24 mouse cellular contexts compared by ENCODE assay signal in the genomic region with DNA sequence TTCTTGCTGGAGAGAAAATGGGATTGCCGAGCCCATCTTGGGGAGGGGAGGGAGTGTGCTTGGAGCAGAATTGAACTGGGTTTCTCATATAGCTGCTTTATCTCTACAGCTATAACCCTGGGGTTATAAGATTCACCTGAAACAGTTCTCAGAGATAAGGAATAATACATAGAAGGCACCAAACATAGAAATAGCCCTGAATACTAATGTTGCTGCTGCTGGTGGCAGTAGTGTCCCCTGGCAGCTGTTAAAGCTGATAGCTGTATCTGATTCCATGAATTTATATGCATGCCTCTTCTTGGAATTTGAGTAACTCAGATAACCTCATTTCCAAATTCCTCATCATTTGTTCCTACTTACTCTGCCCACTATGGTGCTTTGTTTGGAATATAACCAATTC.
DNase-seq lines count a peak whose midpoint lies in the region; ATAC-seq and TF ChIP-seq lines count a peak whose summit lies in the region.
"Had no signal": no experiment of that assay in that cellular context is flagged by ENCODE, and none has a peak within 500 bp of the region (broad histone marks: within the 10 kb centered on the region; RNA-seq: fewer than 3 reads in every experiment).

No protein-coding gene starts in this region.

- no peak for TF ChIP-seq CTCF in G1E (IDR thresholded peaks at IDR 0.05; ENCODE audit: low read depth, low read length)
- no peak for TF ChIP-seq CTCF in liver, embryonic 14.5 days (IDR thresholded peaks at IDR 0.05; ENCODE audit: low read depth)

- 83% methylated on average over 1 of the region's 1 CpGs for WGBS in liver, embryonic 11.5 days
- WGBS in liver, embryonic 14.5 days (ENCODE audit: insufficient replicate concordance) = 23% methylated on average over 1 of the region's 1 CpGs
- 86% methylated on average over 1 of the region's 1 CpGs for WGBS in forebrain, embryonic 13.5 days

- H3K36me3 ChIP-seq in liver, embryonic 11.5 days (ENCODE audit: control insufficient read depth, insufficient read depth, low read length) = no peaks in the 10 kb centered on the region
- no peaks in the 10 kb centered on the region for H3K36me3 ChIP-seq in G1E (replicated peaks)
- H3K36me3 ChIP-seq in liver, embryonic 14.5 days (replicated peaks; ENCODE audit: control insufficient read depth, insufficient read depth, low read depth) = no peaks in the 10 kb centered on the region
- no peaks in the 10 kb centered on the region for H3K36me3 ChIP-seq in forebrain, embryonic 13.5 days (ENCODE audit: poor library complexity, severe bottlenecking)
- H3K36me3 ChIP-seq: embryonic facial prominence, embryonic 12.5 days; embryonic facial prominence, embryonic 15.5 days; forebrain, embryonic 15.5 days; heart, embryonic 12.5 days; heart, embryonic 15.5 days had no signal

- no peak for DNase-seq in liver, embryonic 11.5 days (ENCODE audit: low spot score)
- DNase-seq in liver (no peak), G1E (ENCODE audit: low spot score) (no peak)
- DNase-seq in c-Kit-positive CD71-positive TER-119-positive erythroid progenitor cells, embryonic 14.5 days (ENCODE audit: low spot score) = peak; percentile 1
- no peak for DNase-seq in liver, embryonic 14.5 days (ENCODE audit: low read depth in 3 of 3, low spot score in 3 of 3)
- no peak for DNase-seq in heart, postnatal 10 days
- no peak for DNase-seq in testis, postnatal 10 days (ENCODE audit: low spot score)
- DNase-seq: adrenal gland, adult 2 months; adrenal gland, postnatal 14 days; cerebellum, adult 18-20 months; cerebellum, adult 9-10 months; cerebellum, postnatal 14 days; gastrocnemius, postnatal 25 days; heart, adult 18-20 months; heart, postnatal 14 days; heart, postnatal 4 days had no signal

- TF ChIP-seq EP300 in liver, embryonic 14.5 days (IDR thresholded peaks at IDR 0.05; ENCODE audit: low read depth) = no peak

- H3K4me1 ChIP-seq in liver, embryonic 11.5 days (replicated peaks; ENCODE audit: control insufficient read depth, insufficient read depth, low read length) = no peaks in the 10 kb centered on the region
- peaks cover 11% of the 10 kb centered on the region for H3K4me1 ChIP-seq in G1E (ENCODE audit: insufficient read depth, low read depth, low read length)
- peaks cover 0 to 3% of the 10 kb centered on the region in 2 experiments; a peak in 2 of 4 replicates for H3K4me1 ChIP-seq in liver, embryonic 14.5 days (replicated peaks; ENCODE audit: control insufficient read depth in 2 of 2, insufficient read depth in 2 of 2, low read length in 1 of 2)
- no peaks in the 10 kb centered on the region for H3K4me1 ChIP-seq in forebrain, embryonic 13.5 days
- H3K4me1 ChIP-seq: embryonic facial prominence, embryonic 12.5 days; embryonic facial prominence, embryonic 15.5 days; forebrain, embryonic 15.5 days; heart, embryonic 12.5 days; heart, embryonic 15.5 days had no signal

- ATAC-seq in liver, embryonic 11.5 days (replicated peaks; ENCODE audit: low FRiP score) = peak; percentile 29; the same call in 1 of the 2 replicates
- peak; percentile 77 for ATAC-seq in G1E (ENCODE audit: extremely low read depth, insufficient number of reproducible peaks, low FRiP score, poor library complexity, severe bottlenecking)
- peak; percentile 60; the same call in 1 of the 2 replicates for ATAC-seq in liver, embryonic 14.5 days (ENCODE audit: insufficient read depth)
- no peak for ATAC-seq in forebrain, embryonic 13.5 days
- ATAC-seq: forebrain, embryonic 15.5 days; hindbrain, postnatal 0 days had no signal

- no peaks in the 10 kb centered on the region for H3K27me3 ChIP-seq in liver, embryonic 11.5 days (replicated peaks; ENCODE audit: control insufficient read depth, insufficient read depth, low read length)
- no peaks in the 10 kb centered on the region for H3K27me3 ChIP-seq in G1E (ENCODE audit: insufficient read depth, low read length)
- H3K27me3 ChIP-seq in liver, embryonic 14.5 days (ENCODE audit: control insufficient read depth, insufficient read depth, low read length) = no peaks in the 10 kb centered on the region
- H3K27me3 ChIP-seq in forebrain, embryonic 13.5 days = no peaks in the 10 kb centered on the region
- H3K27me3 ChIP-seq: embryonic facial prominence, embryonic 12.5 days; embryonic facial prominence, embryonic 15.5 days; forebrain, embryonic 15.5 days; heart, embryonic 12.5 days; heart, embryonic 15.5 days had no signal

- no peak overlapping the region for H3K4me3 ChIP-seq in liver, embryonic 11.5 days (ENCODE audit: low read depth, low read length)
- no peak overlapping the region for H3K4me3 ChIP-seq in G1E (ENCODE audit: low read depth, low read length)
- H3K4me3 ChIP-seq in liver, embryonic 14.5 days (ENCODE audit: insufficient read depth in 1 of 2, low read depth in 2 of 2, low read length in 2 of 2) = no peak overlapping the region
- H3K4me3 ChIP-seq in forebrain, embryonic 13.5 days = no peak overlapping the region
- H3K4me3 ChIP-seq: embryonic facial prominence, embryonic 12.5 days; embryonic facial prominence, embryonic 15.5 days; forebrain, embryonic 15.5 days; heart, embryonic 12.5 days; heart, embryonic 15.5 days had no signal

- intact Hi-C loops in heart, postnatal 10 days (cut with DNase I) = no loop called here

- H3K9me3 ChIP-seq in liver, embryonic 11.5 days (ENCODE audit: control insufficient read depth, low read length) = no peaks in the 10 kb centered on the region
- no peaks in the 10 kb centered on the region for H3K9me3 ChIP-seq in G1E (replicated peaks)
- no peaks in the 10 kb centered on the region for H3K9me3 ChIP-seq in liver, embryonic 14.5 days (ENCODE audit: control insufficient read depth, low read length)
- no peaks in the 10 kb centered on the region for H3K9me3 ChIP-seq in forebrain, embryonic 13.5 days (replicated peaks)
- H3K9me3 ChIP-seq: embryonic facial prominence, embryonic 12.5 days; embryonic facial prominence, embryonic 15.5 days; forebrain, embryonic 15.5 days; heart, embryonic 12.5 days; heart, embryonic 15.5 days had no signal

- no peak overlapping the region for H3K27ac ChIP-seq in liver, embryonic 11.5 days (ENCODE audit: low read depth, low read length)
- no peak overlapping the region for H3K27ac ChIP-seq in liver, embryonic 14.5 days
- no peak overlapping the region for H3K27ac ChIP-seq in forebrain, embryonic 13.5 days
- H3K27ac ChIP-seq: embryonic facial prominence, embryonic 12.5 days; embryonic facial prominence, embryonic 15.5 days; forebrain, embryonic 15.5 days; heart, embryonic 15.5 days; hindbrain, embryonic 14.5 days; hindbrain, postnatal 0 days had no signal

- no peak overlapping the region for H3K9ac ChIP-seq in liver, embryonic 11.5 days (ENCODE audit: low read depth, low read length)
- H3K9ac ChIP-seq in liver, embryonic 14.5 days (replicated peaks) = no peak overlapping the region
- no peak overlapping the region for H3K9ac ChIP-seq in forebrain, embryonic 13.5 days
- H3K9ac ChIP-seq: embryonic facial prominence, embryonic 12.5 days; embryonic facial prominence, embryonic 15.5 days; forebrain, embryonic 15.5 days; heart, embryonic 12.5 days; heart, embryonic 15.5 days; hindbrain, embryonic 14.5 days had no signal

- H3K4me2 ChIP-seq in liver, embryonic 11.5 days = no peak overlapping the region
- H3K4me2 ChIP-seq in liver, embryonic 14.5 days (ENCODE audit: low read depth) = no peak overlapping the region
- H3K4me2 ChIP-seq in forebrain, embryonic 13.5 days = no peak overlapping the region
- H3K4me2 ChIP-seq: embryonic facial prominence, embryonic 12.5 days; embryonic facial prominence, embryonic 15.5 days; forebrain, embryonic 15.5 days; heart, embryonic 12.5 days; heart, embryonic 15.5 days; hindbrain, embryonic 14.5 days had no signal
